Mouse (Mus musculus) stomach, postnatal 0 days (tissue): Measurements from ENCODE around the gene Otos.
A peak's percentile ranks its signal among the peaks of the same experiment; 100 is the strongest.

Experiments
- CTCF ChIP-seq: IDR thresholded peaks from 2 replicates; pipeline ENCODE4 v1.5.1; 2016; ENCODE audit warnings: antibody characterized with exemption, low read depth, mild to moderate bottlenecking, moderate library complexity
- EP300 ChIP-seq: optimal IDR thresholded peaks from 2 replicates; pipeline ENCODE3; 2016; ENCODE audit warnings: antibody characterized with exemption

DNA sequence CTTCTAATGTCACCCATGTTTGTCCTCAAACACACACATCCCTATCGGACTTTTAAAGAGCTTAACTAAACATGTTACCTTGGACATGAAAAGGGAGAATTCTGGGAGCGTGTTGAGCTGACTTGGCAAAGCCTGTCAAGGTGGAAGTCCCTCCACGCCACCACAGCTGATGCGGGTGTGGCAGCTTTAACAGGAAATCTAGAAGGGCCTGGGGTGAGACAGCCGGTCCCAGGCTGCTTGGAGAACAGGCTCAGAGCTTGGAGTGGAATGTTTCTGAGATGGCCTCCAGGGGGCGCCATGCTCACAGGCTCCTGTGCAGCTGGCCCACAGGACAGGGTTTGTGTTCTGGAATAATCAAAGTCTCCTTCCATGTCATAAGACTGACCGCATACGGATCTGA is at the start of gene Otos:
- TF ChIP-seq CTCF (peak; percentile 88), EP300 (no peak)
